Mouse (Mus musculus) adrenal gland (tissue): ENCODE measurements around the gene Gapdh.

ENCODE experiments used
- intact Hi-C: fragments of 180-260 bp; cut with DNase I; formaldehyde crosslinking; loops from one replicate; pipeline ENCODE4 v1.15.1; 2025

Gene Gapdh

GRCm38 (mm10) chr6:125152212-125153017 lies 13.9 kb downstream of the Gapdh start:
- intact Hi-C loops: no loop called here

- intact Hi-C loops: loop anchor here (5.0 to 10.0 kb wide), 3 partner anchors 43 to 205 kb away; partner anchors contain the start of genes Mrpl51 and Ncapd2
These were observed 16.7 kb downstream of the Gapdh start for GRCm38 (mm10) chr6:125149569-125149950.

- intact Hi-C loops: loop anchor here (5.0 to 10.0 kb wide), 3 partner anchors 43 to 206 kb away; partner anchors contain the start of genes Mrpl51 and Ncapd2
These were observed 17.2 kb downstream of the Gapdh start for GRCm38 (mm10) chr6:125148926-125149568.

- intact Hi-C loops: loop anchor here (5.0 to 10.0 kb wide), 3 partner anchors 44 to 206 kb away; partner anchors contain the start of genes Mrpl51 and Ncapd2
These were observed 17.9 kb downstream of the Gapdh start for GRCm38 (mm10) chr6:125148251-125148925.

GRCm38 (mm10) chr6:125147329-125147728 lies 18.9 kb downstream of the Gapdh start:
- intact Hi-C loops: loop anchor here (5.0 to 10.0 kb wide), 3 partner anchors 45 to 207 kb away; partner anchors contain the start of genes Mrpl51 and Ncapd2

GRCm38 (mm10) chr6:125146797-125147196 lies 19.5 kb downstream of the Gapdh start:
- intact Hi-C loops: loop anchor here (5.0 to 10.0 kb wide), 3 partner anchors 46 to 208 kb away; partner anchors contain the start of genes Mrpl51 and Ncapd2

- intact Hi-C loops: loop anchor here (5.0 to 10.0 kb wide), 3 partner anchors 46 to 209 kb away; partner anchors contain the start of genes Mrpl51 and Ncapd2
These were observed 20.1 kb downstream of the Gapdh start for GRCm38 (mm10) chr6:125146148-125146547.

- intact Hi-C loops: loop anchor here (5.0 to 10.0 kb wide), 3 partner anchors 47 to 209 kb away; partner anchors contain the start of genes Mrpl51 and Ncapd2
These were observed 20.8 kb downstream of the Gapdh start for GRCm38 (mm10) chr6:125145479-125145951.

- intact Hi-C loops: loop anchor here (5.0 to 10.0 kb wide), 3 partner anchors 47 to 210 kb away; partner anchors contain the start of genes Mrpl51 and Ncapd2
These were observed 21.3 kb downstream of the Gapdh start, which contains the start of gene Iffo1 for GRCm38 (mm10) chr6:125145001-125145400. Iffo1 (plus strand) TSS chr6:125145241.

- intact Hi-C loops: loop anchor here (10.0 kb wide), 1 partner anchor 211 kb away; no protein-coding TSS in a partner anchor
These were observed 22.4 kb downstream of the Gapdh start for GRCm38 (mm10) chr6:125143904-125144303.

GRCm38 (mm10) chr6:125143128-125143527 lies 23.1 kb downstream of the Gapdh start:
- intact Hi-C loops: loop anchor here (10.0 kb wide), 1 partner anchor 212 kb away; no protein-coding TSS in a partner anchor

- intact Hi-C loops: loop anchor here (10.0 kb wide), 1 partner anchor 212 kb away; no protein-coding TSS in a partner anchor
These were observed 23.8 kb downstream of the Gapdh start for GRCm38 (mm10) chr6:125142436-125142835.

- intact Hi-C loops: loop anchor here (10.0 kb wide), 1 partner anchor 215 kb away; no protein-coding TSS in a partner anchor
These were observed 26.5 kb downstream of the Gapdh start for GRCm38 (mm10) chr6:125139747-125140146.

- intact Hi-C loops: no loop called here
These were observed 29.1 kb downstream of the Gapdh start for GRCm38 (mm10) chr6:125137002-125137671.

GRCm38 (mm10) chr6:125132470-125132869 lies 33.8 kb downstream of the Gapdh start:
- intact Hi-C loops: loop anchor here (5.0 kb wide), 1 partner anchor 35 kb away; the partner anchor contains the start of gene Chd4

- intact Hi-C loops: loop anchor here (5.0 kb wide), 1 partner anchor 34 kb away; the partner anchor contains the start of gene Chd4
These were observed 34.7 kb downstream of the Gapdh start, which contains the start of gene Nop2 for GRCm38 (mm10) chr6:125131302-125132156. Nop2 (plus strand) TSS chr6:125131909.

GRCm38 (mm10) chr6:125129710-125130402 lies 36.4 kb downstream of the Gapdh start:
- intact Hi-C loops: loop anchor here (5.0 kb wide), 1 partner anchor 33 kb away; the partner anchor contains the start of gene Chd4

- intact Hi-C loops: no loop called here
These were observed 37.5 kb downstream of the Gapdh start for GRCm38 (mm10) chr6:125128724-125129123.
